Mouse (Mus musculus): ENCODE results near the gene Nol9.
A peak's percentile ranks its signal among the peaks of the same experiment; 100 is the strongest.

GRCm38 (mm10) chr4:152109509-152109908 lies 70.4 kb downstream of the Nol9 start:
- no peak for TF ChIP-seq EP300 (IDR thresholded peaks at IDR 0.05; ENCODE audit: low read depth)
- 0 out of 2 replicates have a peak, but pooled peaks have one; percentile 18 for TF ChIP-seq CTCF (IDR thresholded peaks at IDR 0.05; ENCODE audit: low read depth)
